Mouse (Mus musculus) megakaryocyte, embryonic 14.5 days (primary cell): ENCODE results near the gene Epp13.

Experiments
- FLI1 ChIP-seq: IDR thresholded peaks from 2 replicates; pipeline ENCODE4 v1.6.1; 2012; ENCODE audit warnings: low read length, inconsistent platforms, mixed read lengths
- GATA1 ChIP-seq: IDR thresholded peaks from 3 replicates; pipeline ENCODE4 v1.6.1; 2012; ENCODE audit warnings: mixed read lengths, low read length, inconsistent platforms, borderline replicate concordance

GRCm38 (mm10) chr7:6244361-6245292 lies 7.9 kb upstream of the Epp13 start:
- no peak for TF ChIP-seq GATA1
- no peak for TF ChIP-seq FLI1
